Mouse (Mus musculus): ENCODE measurements around the gene Rcsd1. TPM values are rescaled to one million over a fixed set of nuclear protein-coding genes. Genes with fewer than 3 reads are reported as not detected.

The Rcsd1 gene
- total RNA-seq (2021) = 10 to 100 TPM; 13.5 to 15.2 TPM
- long read RNA-seq, experiment 1, full-length matches to known transcripts = 23 of 23 reads
- long read RNA-seq, experiment 1, partial matches to known transcripts = 0 of 23 reads
- long read RNA-seq, experiment 1, other reads (novel, unspliced or antisense) = 0 of 23 reads
- long read RNA-seq, experiment 2, full-length matches to known transcripts = 18 of 22 reads
- long read RNA-seq, experiment 2, partial matches to known transcripts = 3 of 22 reads
- long read RNA-seq, experiment 2, other reads (novel, unspliced or antisense) = 1 of 22 reads

DNA sequence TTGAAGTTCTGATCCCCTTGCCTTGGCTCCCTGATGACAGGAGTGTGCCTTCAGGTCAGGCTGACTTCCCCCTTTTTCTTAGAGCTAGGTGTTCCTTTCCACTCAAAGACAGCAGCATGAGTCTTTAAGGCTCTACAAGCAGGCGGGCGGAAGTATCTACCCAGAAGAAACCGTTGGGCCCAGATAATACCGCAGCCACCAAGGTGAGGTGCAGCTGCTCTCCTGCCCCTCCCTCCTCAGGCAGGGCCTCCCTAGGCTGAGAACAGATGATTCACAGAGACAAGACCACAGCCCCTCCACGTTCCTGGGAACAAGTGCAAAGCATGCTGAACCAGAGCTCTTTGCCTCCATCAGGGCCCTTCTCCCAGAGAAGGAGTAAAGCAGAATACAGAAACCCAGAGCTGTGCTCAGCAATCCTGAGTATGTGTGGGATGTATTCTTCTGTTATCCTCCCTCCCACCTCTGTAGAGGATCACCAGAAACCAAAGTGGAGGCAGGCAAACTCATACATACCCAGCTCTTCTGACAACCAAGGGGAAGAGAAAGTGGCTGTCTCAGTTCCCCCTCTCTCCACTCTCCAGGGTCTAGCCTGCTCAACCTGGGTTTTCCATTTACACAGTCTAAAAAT, at the start of gene Rcsd1:
Rcsd1 (minus strand) TSS at position 129 of the 628 bp plus-strand sequence.
- DNase-seq (ENCODE audit: low spot score in 2 of 2) = no peak

DNA sequence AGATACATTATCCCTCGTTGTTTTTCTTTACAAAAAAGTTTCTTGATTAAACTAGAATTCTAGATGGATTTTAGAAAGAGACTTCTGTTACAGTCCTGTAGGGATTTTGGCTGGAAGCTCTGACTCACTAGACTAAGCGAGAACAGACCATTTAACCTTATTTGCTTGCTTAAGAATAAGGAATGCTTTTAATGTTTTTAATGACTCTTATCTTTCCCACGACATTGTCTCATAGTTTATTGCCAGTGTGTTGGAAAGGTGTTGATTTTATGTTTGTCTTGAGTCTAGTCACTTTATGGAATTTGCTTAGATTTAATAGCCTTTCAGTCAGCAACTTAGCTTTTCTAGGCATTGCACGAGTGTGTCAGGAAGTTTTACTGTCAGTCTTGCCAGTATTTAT, 45.6 kb upstream of the Rcsd1 start:
- DNase-seq (ENCODE audit: low spot score in 2 of 2) = no peak

DNA sequence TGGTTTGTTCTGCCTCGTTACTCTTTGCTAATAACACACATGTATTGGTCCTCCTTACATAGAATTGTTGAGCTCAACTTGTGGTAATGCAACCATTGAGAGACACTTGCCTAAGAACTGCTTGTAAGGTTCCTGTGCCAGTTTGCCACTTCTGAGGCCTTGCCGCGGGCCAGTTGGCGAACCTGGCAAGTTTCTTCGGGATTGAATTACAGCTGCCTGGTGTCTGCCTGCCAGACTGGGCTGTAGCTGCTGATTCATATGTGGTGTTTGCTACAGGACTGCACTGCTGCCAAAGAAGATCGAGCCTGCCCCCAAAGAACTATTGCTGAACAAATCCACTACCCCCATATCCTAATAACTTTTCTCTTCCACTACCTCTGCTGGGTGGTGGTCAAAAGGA, 44.6 kb upstream of the Rcsd1 start:
- no peak for DNase-seq (ENCODE audit: low spot score in 2 of 2)

DNA sequence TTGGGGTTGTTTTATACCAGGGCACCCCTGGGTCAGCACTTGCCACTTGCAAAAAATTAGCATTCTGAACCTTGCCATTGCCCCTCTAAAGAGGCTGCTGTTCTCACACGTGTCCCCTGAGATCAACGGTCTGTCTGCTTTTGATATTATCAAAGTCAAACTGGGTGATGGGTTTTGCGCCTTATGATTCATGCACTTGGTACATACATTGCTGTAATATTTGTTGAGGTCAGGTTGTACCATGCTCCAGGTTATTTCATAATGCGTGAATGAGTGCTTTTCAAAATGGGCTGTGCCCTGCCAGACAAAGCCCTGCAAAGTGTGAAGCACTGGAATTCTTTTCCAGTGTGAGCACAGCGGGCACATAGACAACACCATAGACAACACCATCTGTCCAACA, 42.3 kb upstream of the Rcsd1 start:
- DNase-seq (ENCODE audit: low spot score in 2 of 2) = no peak

DNA sequence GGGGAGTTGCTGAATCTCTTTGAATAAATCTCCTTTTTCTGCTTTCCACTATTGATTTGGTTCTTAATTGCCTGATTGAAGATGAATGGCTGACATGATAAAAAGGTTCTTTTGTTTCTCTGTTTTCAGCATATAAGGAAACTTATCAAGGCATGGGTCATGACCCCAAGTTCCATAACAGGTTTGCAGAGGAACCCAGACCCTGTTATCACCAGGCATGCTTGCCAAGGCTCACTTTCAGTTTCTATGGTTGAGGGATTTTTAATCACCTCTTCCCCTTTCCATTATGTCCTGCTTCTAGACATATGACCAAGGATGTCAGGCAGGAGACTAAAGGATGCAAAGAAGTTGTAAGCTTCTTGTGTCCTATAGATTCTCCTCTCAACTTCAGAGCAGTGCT, 41.6 kb upstream of the Rcsd1 start:
- no peak for DNase-seq (ENCODE audit: low spot score in 2 of 2)

- DNase-seq (ENCODE audit: low spot score in 2 of 2) = no peak
These were observed 38.5 kb upstream of the Rcsd1 start for GRCm38 (mm10) chr1:165748053-165748452.

- no peak for DNase-seq (ENCODE audit: low spot score in 2 of 2)
These were observed 32.4 kb upstream of the Rcsd1 start for GRCm38 (mm10) chr1:165741989-165742388.

DNA sequence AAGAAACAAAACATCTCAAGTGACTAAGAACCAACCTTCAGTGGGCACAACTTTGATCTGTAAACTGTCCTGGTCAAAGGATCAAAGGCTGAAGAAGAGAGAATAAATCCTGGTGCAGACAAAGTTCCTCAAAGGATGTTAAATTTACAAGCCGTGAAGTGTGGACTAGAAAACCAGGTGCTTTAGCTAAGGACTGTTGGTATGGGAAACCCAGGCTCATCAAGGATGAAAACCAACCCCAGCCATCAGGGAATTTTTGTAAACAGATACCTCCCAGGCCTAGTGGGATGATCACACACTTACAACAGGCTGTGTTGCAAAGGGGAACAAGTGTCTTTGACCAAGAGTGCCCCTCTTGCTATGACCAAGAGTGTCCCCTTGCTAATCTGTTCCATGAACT, 29.4 kb upstream of the Rcsd1 start:
- DNase-seq (ENCODE audit: low spot score in 2 of 2) = no peak

DNA sequence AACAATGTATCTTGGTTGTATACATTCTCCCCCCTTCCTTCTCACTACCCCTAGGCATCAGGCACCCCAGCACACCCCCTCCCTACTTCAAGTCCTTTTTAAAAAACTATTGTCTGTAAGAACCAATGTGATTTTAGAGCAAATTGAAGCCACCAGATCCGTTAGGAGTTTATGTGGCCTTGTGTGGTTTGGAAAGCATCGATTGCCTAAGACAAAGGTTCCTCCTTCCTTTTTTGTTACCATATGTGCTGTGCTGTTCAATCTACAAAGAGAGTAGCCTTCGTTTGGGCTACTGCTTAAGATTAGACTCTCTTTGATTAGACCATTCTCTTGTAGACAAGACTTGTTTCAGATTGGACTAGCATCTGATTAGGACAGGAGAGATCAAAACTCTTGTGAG, 28.3 kb upstream of the Rcsd1 start:
- DNase-seq (ENCODE audit: low spot score in 2 of 2) = no peak

DNA sequence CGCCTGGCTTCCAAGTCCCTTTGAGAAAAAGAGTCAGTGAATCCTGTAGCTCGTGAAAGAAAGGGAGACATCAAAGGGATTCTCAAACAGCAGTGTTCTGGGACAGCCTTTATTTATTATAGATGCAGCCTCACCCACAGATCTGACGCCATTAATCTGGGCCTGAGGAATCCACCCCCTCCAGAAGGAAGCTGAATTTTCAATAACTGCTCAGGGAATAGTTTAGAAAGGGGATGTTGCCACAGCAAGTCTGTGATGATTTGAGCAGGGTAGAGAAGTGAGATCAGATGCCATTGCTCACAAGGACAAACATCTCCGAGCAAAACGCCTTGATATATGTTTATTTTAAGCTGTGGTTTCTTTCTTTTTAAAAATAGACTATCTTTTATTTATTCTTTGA, 27.9 kb upstream of the Rcsd1 start:
- DNase-seq (ENCODE audit: low spot score in 2 of 2) = no peak

DNA sequence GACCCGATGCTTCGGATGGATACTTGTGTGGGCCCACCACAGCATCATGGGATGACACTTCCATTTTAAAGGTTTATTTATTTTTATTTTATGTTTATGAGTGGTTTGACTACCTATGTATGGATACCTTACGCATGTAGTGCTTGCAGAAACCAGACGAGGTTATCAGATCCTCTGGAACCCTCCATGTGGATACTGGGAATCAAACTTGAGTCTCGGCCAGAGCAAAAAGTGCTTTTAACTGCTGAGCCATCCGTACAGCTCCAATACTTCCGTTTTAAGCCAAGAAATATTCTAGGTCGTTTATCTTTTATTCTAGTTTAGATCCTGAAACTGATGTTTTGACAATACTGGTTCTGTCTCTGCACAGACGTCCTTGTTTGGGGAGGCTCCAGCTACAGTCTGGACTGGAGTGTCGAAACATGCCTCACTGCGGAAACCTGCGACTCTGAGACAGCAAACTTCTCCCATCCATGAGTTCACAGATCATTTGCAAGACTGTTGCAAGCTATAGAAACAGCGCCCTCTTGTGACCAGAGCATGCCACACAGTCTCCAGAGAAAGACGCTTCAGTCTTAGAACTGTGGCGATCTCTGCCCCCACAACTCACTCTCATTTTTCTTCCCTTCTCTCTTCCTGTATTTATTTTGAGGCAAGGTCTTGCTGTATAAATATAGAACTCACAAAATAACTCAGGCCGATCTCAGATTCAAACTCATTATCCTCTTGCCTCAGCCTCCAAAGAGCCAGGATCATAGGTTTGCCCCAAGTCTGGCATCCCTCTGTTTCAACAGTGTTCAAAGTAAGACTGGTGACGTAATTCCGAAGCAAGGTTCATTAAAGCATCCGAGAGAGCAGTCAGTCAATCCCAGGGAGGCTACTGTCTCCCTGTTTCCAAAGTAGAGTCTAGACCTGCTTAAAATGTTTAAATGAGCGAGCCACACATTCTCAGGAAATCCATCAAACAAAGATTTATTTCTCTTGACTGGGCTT, 26.6 kb upstream of the Rcsd1 start:
- peak; percentile 83 for DNase-seq (ENCODE audit: low spot score in 2 of 2)

- no peak for DNase-seq (ENCODE audit: low spot score in 2 of 2)
These were observed 25.3 kb upstream of the Rcsd1 start for GRCm38 (mm10) chr1:165734840-165735239.

- DNase-seq (ENCODE audit: low spot score in 2 of 2) = no peak
These were observed 22.0 kb upstream of the Rcsd1 start for GRCm38 (mm10) chr1:165731553-165731952.

DNA sequence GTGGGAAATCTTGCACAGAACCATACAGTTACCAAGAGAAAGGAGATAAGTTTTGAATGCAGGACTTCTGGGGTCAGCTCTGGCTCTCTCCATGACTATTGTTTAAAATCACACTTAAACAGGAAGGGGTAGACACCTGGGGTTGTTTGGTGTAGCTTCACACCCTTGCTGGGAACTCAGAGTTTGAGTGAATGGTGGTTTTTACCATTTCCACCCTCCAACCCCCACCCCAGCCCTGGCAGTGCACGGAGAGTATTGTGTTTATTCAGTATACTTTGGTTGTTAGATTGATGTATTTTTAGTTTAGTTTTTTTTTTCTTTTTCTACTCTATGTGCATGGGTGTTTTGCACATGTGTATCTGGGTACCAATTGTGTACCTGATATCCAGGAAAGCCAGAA, 20.6 kb upstream of the Rcsd1 start:
- DNase-seq (ENCODE audit: low spot score in 2 of 2) = no peak

GRCm38 (mm10) chr1:165728057-165728639, 18.6 kb upstream of the Rcsd1 start:
- DNase-seq (ENCODE audit: low spot score in 2 of 2) = no peak

DNA sequence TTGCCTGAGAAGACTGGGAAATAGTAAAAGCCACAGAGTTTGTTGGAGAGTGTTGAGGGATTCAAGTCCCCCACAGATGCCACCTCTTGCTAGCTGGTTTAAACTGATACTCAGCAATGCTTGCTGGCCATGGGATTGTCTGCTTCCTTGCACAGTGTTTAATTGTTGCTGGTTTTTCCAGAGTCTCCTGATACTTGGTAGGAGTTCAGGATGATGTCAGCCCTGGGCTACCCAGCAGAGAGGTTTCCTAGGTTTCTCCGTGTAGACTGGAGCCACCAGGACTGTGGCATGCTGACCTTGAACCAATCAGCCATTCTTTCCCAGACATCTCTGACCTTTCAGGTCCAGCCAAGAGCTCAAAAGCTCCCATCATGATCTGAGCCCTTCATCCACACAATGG, 17.4 kb upstream of the Rcsd1 start:
- DNase-seq (ENCODE audit: low spot score in 2 of 2) = no peak

DNA sequence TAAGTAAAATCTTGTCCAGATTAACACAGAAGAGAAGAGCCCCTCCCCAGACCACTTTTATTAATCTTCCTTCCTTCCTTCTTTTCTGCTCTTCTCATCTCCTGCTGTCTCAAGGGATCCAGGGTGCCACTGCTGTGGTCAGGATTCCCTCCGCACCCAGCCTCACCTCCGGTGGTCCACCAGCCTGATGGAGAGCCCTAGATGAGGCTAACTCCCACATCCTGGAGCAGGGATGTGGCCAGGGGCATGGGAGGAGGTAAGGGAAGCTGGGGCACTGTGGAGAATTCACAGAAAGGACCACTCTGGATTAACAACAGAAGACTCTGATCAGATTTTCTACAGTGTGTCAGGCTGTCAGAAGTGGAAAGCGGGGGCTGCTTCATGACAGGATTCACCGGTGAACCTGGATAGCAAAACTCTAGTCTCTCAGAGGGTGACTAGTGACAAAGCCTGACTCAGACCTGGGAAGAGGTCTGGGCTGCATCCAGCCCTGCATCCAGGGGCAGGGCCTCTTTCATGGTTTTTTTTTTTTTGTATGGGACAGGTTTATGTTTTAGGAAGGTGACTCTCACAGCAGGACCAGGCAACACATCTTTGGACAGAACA, 15.6 kb upstream of the Rcsd1 start:
- DNase-seq (ENCODE audit: low spot score in 2 of 2) = no peak

DNA sequence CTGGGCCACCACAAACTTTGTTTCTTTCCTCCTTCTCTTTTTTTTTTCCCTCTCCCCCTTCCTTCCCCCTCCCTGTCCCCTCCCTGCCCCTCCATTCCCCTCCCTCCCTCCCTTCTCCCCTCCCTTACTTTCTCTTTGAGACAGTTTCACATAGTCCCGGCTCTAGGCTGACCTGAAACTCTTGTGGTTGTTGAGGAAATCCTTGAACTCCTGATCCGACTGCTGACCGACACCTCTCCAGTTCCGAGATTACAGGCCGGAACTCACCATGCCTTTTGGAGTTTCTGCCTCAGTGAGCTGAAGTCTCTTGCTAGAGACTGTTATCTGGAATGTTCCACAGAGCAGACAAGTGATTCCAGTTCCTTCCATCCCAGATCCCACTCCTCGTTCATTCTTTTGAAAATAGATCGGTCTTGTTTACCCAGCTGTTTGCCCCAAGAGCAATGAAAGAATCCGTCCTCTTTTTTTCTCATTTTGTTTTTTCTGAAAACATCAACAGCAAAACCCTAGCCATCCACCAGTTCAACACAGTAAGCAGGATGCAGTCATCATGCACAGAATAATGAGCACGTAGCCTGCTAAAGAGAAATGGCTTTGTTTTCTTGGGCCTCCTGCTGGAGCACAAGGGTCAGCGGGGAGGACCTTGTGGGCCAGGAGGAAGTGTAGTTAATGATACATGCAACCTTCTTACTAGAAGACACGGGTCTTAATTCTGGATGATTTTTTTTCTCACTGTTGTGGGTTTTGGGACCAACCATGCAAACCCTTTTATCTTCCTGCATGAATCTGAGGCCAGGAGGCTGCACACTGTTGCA, 14.9 kb upstream of the Rcsd1 start:
- no peak for DNase-seq (ENCODE audit: low spot score in 2 of 2)

- no peak for DNase-seq (ENCODE audit: low spot score in 2 of 2)
These were observed 13.1 kb upstream of the Rcsd1 start for GRCm38 (mm10) chr1:165722531-165723123.
